Mouse (Mus musculus) bone marrow, adult 2 months (tissue): Measurements from ENCODE around the gene Vps50. TPM values are rescaled to one million over a fixed set of nuclear protein-coding genes. Genes with fewer than 3 reads are reported as not detected.

Experiments
- H3K27ac ChIP-seq: fragments of 200-500 bp; 2 replicates; pipeline ENCODE4 v1.5.1; 2012; ENCODE audit warnings: low read depth, mild to moderate bottlenecking, control low read depth, inconsistent platforms, low read length; ENCODE audit not compliant: control insufficient read depth, poor library complexity, insufficient read depth
- H3K4me1 ChIP-seq: fragments of 200-500 bp; 2 replicates; pipeline ENCODE4 v1.6.1; 2011; ENCODE audit warnings: low read length; ENCODE audit not compliant: control insufficient read depth, insufficient read depth
- H3K4me3 ChIP-seq: fragments of 200-500 bp; replicated peaks from 2 replicates; pipeline ENCODE3; 2011; ENCODE audit warnings: mild to moderate bottlenecking, low read depth, low read length, control low read depth; ENCODE audit not compliant: control insufficient read depth
- CTCF ChIP-seq: fragments of 200-500 bp; IDR thresholded peaks from 2 replicates; pipeline ENCODE4 v1.5.1; 2011; ENCODE audit warnings: low read length, control low read depth; ENCODE audit not compliant: control insufficient read depth, insufficient read depth
- POLR2A ChIP-seq: fragments of 200-500 bp; IDR thresholded peaks from 2 replicates; pipeline ENCODE4 v1.6.1; 2011; ENCODE audit warnings: low read depth, mild to moderate bottlenecking, control low read depth, low read length, borderline replicate concordance; ENCODE audit not compliant: control insufficient read depth
- WGBS: fragments of 180-500 bp; shearing (Covaris S2); methylation state at CpG from one replicate; pipeline ENCODE4 v1.1.7; 2018; 5-methylcytosine and 5-hydroxymethylcytosine counted together
- polyA plus RNA-seq: library from polyadenylated mRNA; stranded (reverse); fragments of >200 nt; gene quantifications from 2 replicates; pipeline ENCODE4 v1.2.4, GENCODE M21; 2011; ENCODE audit warnings: low replicate concordance; ENCODE audit not compliant: missing spikeins, insufficient read depth, insufficient read length

Vps50 gene
- polyA plus RNA-seq, 1 experiment: 16.0 TPM

- 26% methylated on average over 2 of the region's 2 CpGs for WGBS
- Histone ChIP-seq H3K27ac (no peak overlapping the region), H3K4me1 (no peaks in the 10 kb centered on the region; the same call in 1 of the 2 replicates), H3K4me3 (no peak overlapping the region)
- TF ChIP-seq POLR2A (no peak), CTCF (no peak)
These were observed 11.6 kb downstream of the Vps50 start for GRCm38 (mm10) chr6:3509782-3510181.

GRCm38 (mm10) chr6:3511116-3511515 lies 12.9 kb downstream of the Vps50 start:
- Histone ChIP-seq H3K4me3 (no peak overlapping the region), H3K4me1 (no peaks in the 10 kb centered on the region; the same call in 1 of the 2 replicates), H3K27ac (no peak overlapping the region)
- no peak for TF ChIP-seq POLR2A
- TF ChIP-seq CTCF: no peak
- 89% methylated on average over 10 of the region's 10 CpGs for WGBS

GRCm38 (mm10) chr6:3511612-3512011 lies 13.4 kb downstream of the Vps50 start:
- no peak overlapping the region for H3K27ac ChIP-seq
- H3K4me3 ChIP-seq: no peak overlapping the region
- WGBS: 86% methylated on average over 11 of the region's 11 CpGs
- TF ChIP-seq CTCF: no peak
- TF ChIP-seq POLR2A: no peak
- no peaks in the 10 kb centered on the region; the same call in 1 of the 2 replicates for H3K4me1 ChIP-seq

- no peak overlapping the region for H3K4me3 ChIP-seq
- 42% methylated on average over 3 of the region's 3 CpGs for WGBS
- H3K4me1 ChIP-seq: no peaks in the 10 kb centered on the region; the same call in 1 of the 2 replicates
- no peak overlapping the region for H3K27ac ChIP-seq
- no peak for TF ChIP-seq CTCF
- no peak for TF ChIP-seq POLR2A
These were observed 14.4 kb downstream of the Vps50 start for GRCm38 (mm10) chr6:3512611-3513010.

GRCm38 (mm10) chr6:3528198-3528597 lies 30.0 kb downstream of the Vps50 start:
- Histone ChIP-seq H3K4me1 (no peaks in the 10 kb centered on the region), H3K4me3 (no peak overlapping the region), H3K27ac (no peak overlapping the region)
- TF ChIP-seq POLR2A (no peak), CTCF (no peak)
- WGBS: 71% methylated on average over 4 of the region's 4 CpGs

GRCm38 (mm10) chr6:3531445-3531844 lies 33.3 kb downstream of the Vps50 start:
- no peaks in the 10 kb centered on the region; the same call in 1 of the 2 replicates for H3K4me1 ChIP-seq
- H3K27ac ChIP-seq: no peak overlapping the region
- TF ChIP-seq CTCF (no peak), POLR2A (no peak)
- WGBS: 94% methylated on average over 5 of the region's 5 CpGs
- H3K4me3 ChIP-seq: no peak overlapping the region

- WGBS: 13% methylated on average over 1 of the region's 1 CpGs
- Histone ChIP-seq H3K4me3 (no peak overlapping the region), H3K27ac (no peak overlapping the region), H3K4me1 (no peaks in the 10 kb centered on the region; the same call in 1 of the 2 replicates)
- no peak for TF ChIP-seq POLR2A
- TF ChIP-seq CTCF: no peak
These were observed 37.9 kb downstream of the Vps50 start for GRCm38 (mm10) chr6:3536048-3536447.

- no peaks in the 10 kb centered on the region; the same call in 1 of the 2 replicates for H3K4me1 ChIP-seq
- no peak overlapping the region for H3K4me3 ChIP-seq
- 87% methylated on average over 2 of the region's 2 CpGs for WGBS
- TF ChIP-seq CTCF (no peak), POLR2A (no peak)
- no peak overlapping the region for H3K27ac ChIP-seq
These were observed 41.3 kb downstream of the Vps50 start for GRCm38 (mm10) chr6:3539470-3539869.

- H3K4me3 ChIP-seq: no peak overlapping the region
- H3K4me1 ChIP-seq: no peaks in the 10 kb centered on the region
- 79% methylated on average over 4 of the region's 4 CpGs for WGBS
- H3K27ac ChIP-seq: no peak overlapping the region
- TF ChIP-seq CTCF: no peak
- no peak for TF ChIP-seq POLR2A
These were observed 45.7 kb downstream of the Vps50 start for GRCm38 (mm10) chr6:3543862-3544261.
